Mouse (Mus musculus): Measurements from ENCODE around the gene Fat3.

Gene Fat3

DNA sequence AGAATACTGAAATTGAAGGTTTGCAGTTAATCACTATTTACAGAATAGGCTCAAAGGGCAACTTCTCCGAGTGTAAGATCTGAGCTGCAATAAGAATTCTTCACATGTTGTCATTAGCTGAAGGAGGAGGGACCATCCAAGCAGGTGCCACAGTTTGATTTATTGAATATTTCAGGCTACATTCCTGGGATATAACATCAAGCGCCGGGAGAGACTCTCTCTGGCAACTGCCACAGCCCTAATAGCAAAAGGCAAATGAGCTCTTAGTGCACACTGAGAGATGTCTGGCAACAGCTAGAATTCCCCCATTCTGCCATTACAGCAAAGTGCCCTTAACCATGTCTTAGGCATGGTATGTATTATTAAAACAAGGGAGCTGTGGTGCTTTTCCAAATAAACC lies 61.1 kb downstream of the Fat3 start:
- no peak for DNase-seq (ENCODE audit: low spot score in 2 of 2)

- DNase-seq (ENCODE audit: low spot score in 2 of 2) = no peak
These were observed 63.3 kb downstream of the Fat3 start for GRCm38 (mm10) chr9:16437805-16438204.

GRCm38 (mm10) chr9:16428589-16428988 lies 72.5 kb downstream of the Fat3 start:
- no peak for DNase-seq (ENCODE audit: low spot score in 2 of 2)

DNA sequence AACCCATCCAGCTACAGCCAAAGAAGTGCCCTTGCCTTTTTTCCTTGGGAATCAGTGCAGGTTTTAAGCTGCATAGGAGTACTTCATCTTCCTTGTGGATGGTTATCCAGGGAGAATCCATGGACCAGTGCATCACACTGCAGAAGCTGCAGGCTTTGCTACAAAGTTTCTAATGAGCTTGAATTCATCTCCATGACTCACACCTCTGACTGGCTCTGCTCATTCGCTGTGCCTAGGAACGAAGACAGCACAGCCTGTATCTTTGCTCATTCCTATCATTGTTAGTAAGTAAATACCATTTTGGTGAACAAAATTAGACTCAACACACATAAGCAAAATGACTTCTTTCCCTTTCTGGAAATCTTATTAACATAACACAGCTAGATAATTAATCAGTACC lies 78.4 kb downstream of the Fat3 start:
- DNase-seq (ENCODE audit: low spot score in 2 of 2) = no peak

- DNase-seq (ENCODE audit: low spot score in 2 of 2) = no peak
These were observed 98.3 kb downstream of the Fat3 start for GRCm38 (mm10) chr9:16402815-16403214.

- DNase-seq (ENCODE audit: low spot score in 2 of 2) = no peak
These were observed 102.1 kb downstream of the Fat3 start for GRCm38 (mm10) chr9:16398734-16399686.

- no peak for DNase-seq (ENCODE audit: low spot score in 2 of 2)
These were observed 111.9 kb downstream of the Fat3 start for GRCm38 (mm10) chr9:16389141-16389540.

DNA sequence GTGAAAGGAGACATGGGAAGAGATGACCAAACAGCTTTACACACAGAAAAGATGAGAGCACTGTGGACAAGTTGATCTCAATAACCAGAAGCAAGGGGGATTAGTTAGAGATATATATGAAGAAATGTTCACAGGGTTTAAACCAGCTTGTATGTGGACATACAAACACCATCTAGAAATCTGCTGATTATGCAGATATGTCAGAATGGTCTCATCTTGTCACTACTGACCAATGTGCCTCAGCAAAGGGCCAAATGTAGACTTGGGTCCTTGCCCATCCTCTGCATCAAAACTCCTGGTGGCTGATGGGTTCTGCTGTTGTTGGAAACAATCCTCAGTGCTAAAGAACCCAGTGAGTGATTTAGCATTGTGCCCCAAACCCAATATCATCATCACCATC lies 113.6 kb downstream of the Fat3 start:
- DNase-seq (ENCODE audit: low spot score in 2 of 2) = no peak

DNA sequence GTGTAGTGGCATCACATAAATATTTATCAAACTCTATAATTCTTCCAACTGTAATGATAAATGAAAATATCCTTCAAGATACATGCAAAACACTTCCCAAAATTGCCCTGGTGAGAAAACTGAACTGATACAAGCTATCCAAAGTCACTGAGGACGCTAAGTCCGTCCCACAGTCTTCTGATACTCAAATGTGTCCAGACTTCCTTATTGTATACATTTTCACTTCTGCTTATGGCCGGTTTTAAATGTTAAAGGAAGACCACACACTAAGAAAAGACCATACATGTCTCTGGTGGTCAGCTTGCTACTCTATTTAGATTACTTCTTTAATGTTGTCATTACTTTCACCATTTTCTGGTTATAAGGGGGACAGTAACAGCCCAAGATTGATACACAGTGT lies 137.4 kb downstream of the Fat3 start:
- no peak for DNase-seq (ENCODE audit: low spot score in 2 of 2)

- DNase-seq (ENCODE audit: low spot score in 2 of 2) = no peak
These were observed 139.3 kb downstream of the Fat3 start for GRCm38 (mm10) chr9:16361811-16362210.

- DNase-seq (ENCODE audit: low spot score in 2 of 2) = no peak
These were observed 144.4 kb downstream of the Fat3 start for GRCm38 (mm10) chr9:16356636-16357035.

- DNase-seq (ENCODE audit: low spot score in 2 of 2) = no peak
These were observed 146.2 kb downstream of the Fat3 start for GRCm38 (mm10) chr9:16354906-16355305.

GRCm38 (mm10) chr9:16353049-16353724 lies 147.9 kb downstream of the Fat3 start:
- no peak for DNase-seq (ENCODE audit: low spot score in 2 of 2)

DNA sequence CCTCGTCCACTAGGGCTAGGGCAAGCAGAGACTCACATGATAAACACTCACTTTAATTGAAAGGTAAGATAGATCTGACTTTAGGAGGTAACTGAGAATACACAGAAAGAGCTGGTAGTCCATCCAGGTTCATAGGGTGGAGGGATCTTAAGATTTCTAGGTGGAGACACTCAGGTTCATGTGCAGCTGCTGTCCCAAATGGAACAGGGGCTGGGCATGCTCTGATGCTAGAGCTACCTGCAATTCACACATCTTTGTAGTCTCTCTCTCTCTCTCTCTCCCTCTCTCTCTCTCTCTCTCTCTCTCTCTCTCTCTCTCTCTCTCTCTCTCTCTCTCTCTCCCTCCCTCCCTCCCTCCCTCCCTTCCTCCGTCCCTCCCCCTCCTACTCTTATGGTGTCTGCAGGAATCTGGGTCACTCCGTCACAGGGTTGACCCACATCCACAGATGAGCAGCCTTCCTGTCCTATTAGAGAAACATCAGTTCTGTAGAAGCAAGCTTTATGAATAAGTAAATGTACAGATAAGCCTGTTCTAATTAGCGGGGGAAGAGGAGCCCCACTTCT lies 148.5 kb downstream of the Fat3 start:
- DNase-seq (ENCODE audit: low spot score in 2 of 2) = no peak

GRCm38 (mm10) chr9:16344902-16345855 lies 155.9 kb downstream of the Fat3 start:
- DNase-seq (ENCODE audit: low spot score in 2 of 2) = peak; percentile 13 to 18

GRCm38 (mm10) chr9:16343191-16343590 lies 157.9 kb downstream of the Fat3 start:
- no peak for DNase-seq (ENCODE audit: low spot score in 2 of 2)

- DNase-seq (ENCODE audit: low spot score in 2 of 2) = no peak
These were observed 158.5 kb downstream of the Fat3 start for GRCm38 (mm10) chr9:16342577-16342976.

DNA sequence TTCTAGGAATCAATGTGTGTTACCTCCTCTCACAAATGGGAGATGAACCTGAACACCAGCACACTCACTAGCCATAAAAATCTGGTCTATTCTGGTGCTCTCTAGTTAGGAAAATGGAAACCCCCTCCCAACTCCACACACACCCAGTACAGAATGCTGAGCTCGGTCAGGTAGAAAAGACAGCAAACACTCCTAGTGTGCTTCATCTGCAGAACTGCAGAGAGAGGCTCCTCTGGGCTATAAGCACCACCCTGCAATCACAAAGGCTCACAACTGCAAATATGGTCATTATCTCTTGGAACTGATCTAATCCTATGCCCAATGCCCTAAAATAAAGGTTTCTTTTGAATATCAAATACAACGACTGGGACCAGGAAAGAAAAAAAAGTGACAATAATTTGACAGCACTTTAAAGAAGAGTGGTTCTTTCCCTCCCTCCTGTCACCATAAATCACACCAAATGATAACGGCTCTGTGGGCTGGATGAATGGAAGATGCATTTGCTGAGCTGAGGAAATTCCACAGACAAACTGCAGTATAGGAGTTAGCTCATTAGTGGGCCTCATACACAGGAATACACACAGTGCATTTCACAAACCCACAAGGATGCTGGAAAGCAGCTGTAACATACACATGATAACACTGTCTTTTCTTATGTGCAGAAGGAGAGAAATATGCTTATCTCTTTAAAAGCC lies 170.6 kb downstream of the Fat3 start:
- no peak for DNase-seq (ENCODE audit: low spot score in 2 of 2)

- DNase-seq (ENCODE audit: low spot score in 2 of 2) = no peak
These were observed 182.1 kb downstream of the Fat3 start for GRCm38 (mm10) chr9:16318957-16319356.

- DNase-seq (ENCODE audit: low spot score in 2 of 2) = no peak
These were observed 188.4 kb downstream of the Fat3 start for GRCm38 (mm10) chr9:16312599-16313197.
